Mouse (Mus musculus) lung, postnatal 0 days (tissue): ENCODE results near the gene Spata13.

Experiments used
- CTCF ChIP-seq: IDR thresholded peaks from 2 replicates; pipeline ENCODE4 v1.5.1; 2016; ENCODE audit warnings: antibody characterized with exemption, mild to moderate bottlenecking
- EP300 ChIP-seq: IDR thresholded peaks from 2 replicates; pipeline ENCODE4 v1.6.1; 2016; ENCODE audit warnings: antibody characterized with exemption, mild to moderate bottlenecking, control low read depth

GRCm38 (mm10) chr14:60656701-60657085 lies 22.9 kb downstream of the Spata13 start:
- TF ChIP-seq CTCF (no peak), EP300 (no peak)
